Mouse (Mus musculus) neural tube, embryonic 11.5 days (tissue): ENCODE measurements around the gene Sh3glb1. TPM values are rescaled to one million over a fixed set of nuclear protein-coding genes. Genes with fewer than 3 reads are reported as not detected.
A peak's percentile ranks its signal among the peaks of the same experiment; 100 is the strongest.
"Not testable (repeated sequence)": the region's sequence is repeated elsewhere in the genome, so short reads cannot be mapped to it uniquely, and the experiment has no call there.

Experiments
- ATAC-seq: fragments of 200-750 bp; cut with Nextera tagmentation; 2 replicates; pipeline ENCODE4 v1.8.0; 2017; ENCODE audit warnings: moderate number of reproducible peaks, mild to moderate bottlenecking, moderate TSS enrichment, moderate library complexity; ENCODE audit not compliant: insufficient read depth, low FRiP score, low TSS enrichment
- DNase-seq: peaks from one replicate; pipeline ENCODE4 v3.0.0-alpha.2; 2015; ENCODE audit warnings: low spot score
- H3K27ac ChIP-seq: fragments of 300-500 bp; sonication (generic); 2 replicates; pipeline ENCODE4 v1.5.1; 2014; ENCODE audit warnings: low read depth, mild to moderate bottlenecking, low read length
- H3K27me3 ChIP-seq: fragments of 300-500 bp; sonication (generic); 2 replicates; pipeline ENCODE4 v1.6.1; 2014; ENCODE audit warnings: mild to moderate bottlenecking, low read length, mixed read lengths; ENCODE audit not compliant: control insufficient read depth, insufficient read depth
- H3K36me3 ChIP-seq: fragments of 300-500 bp; sonication (generic); 2 replicates; pipeline ENCODE4 v1.6.1; 2014; ENCODE audit warnings: mild to moderate bottlenecking, low read length, moderate library complexity, mixed read lengths; ENCODE audit not compliant: control insufficient read depth, insufficient read depth
- H3K4me1 ChIP-seq: fragments of 300-500 bp; sonication (generic); 2 replicates; pipeline ENCODE4 v1.6.1; 2014; ENCODE audit warnings: low read length, mixed read lengths; ENCODE audit not compliant: control insufficient read depth, insufficient read depth
- H3K4me2 ChIP-seq: fragments of 300-500 bp; sonication (generic); 2 replicates; pipeline ENCODE4 v1.6.1; 2014; ENCODE audit warnings: low read depth, mild to moderate bottlenecking, moderate library complexity
- H3K4me3 ChIP-seq: fragments of 300-500 bp; sonication (generic); 2 replicates; pipeline ENCODE4 v1.5.1; 2014; ENCODE audit warnings: low read depth, low read length
- H3K9ac ChIP-seq: fragments of 300-500 bp; sonication (generic); 2 replicates; pipeline ENCODE4 v1.6.1; 2014; ENCODE audit warnings: mild to moderate bottlenecking, low read length
- H3K9me3 ChIP-seq: fragments of 300-500 bp; sonication (generic); 2 replicates; pipeline ENCODE4 v1.6.1; 2016; ENCODE audit warnings: low read length; ENCODE audit not compliant: control insufficient read depth
- WGBS: fragments of 180-500 bp; shearing (Covaris S2); extraction: QIAGEN DNeasy Blood & Tissue Kit; methylation state at CpG from one replicate; pipeline ENCODE4 v1.1.7; 2014; 5-methylcytosine and 5-hydroxymethylcytosine counted together
- polyA plus RNA-seq: library from polyadenylated mRNA; unstranded; fragments of >200 nt; fragmentation: Nextera tagmentation; extraction: Ambion mirVana; gene quantifications from 2 replicates; pipeline ENCODE4 v1.2.1, GENCODE M21; 2014

The Sh3glb1 gene
- polyA plus RNA-seq: 117 and 123 TPM in 2 replicates

- ATAC-seq (peak; percentile 89), DNase-seq (peak; percentile 94)
- Histone ChIP-seq H3K27me3 (no peaks in the 10 kb centered on the region), H3K4me2 (peak within 1 kb of the TSS; percentile 80), H3K9ac (peak within 1 kb of the TSS; percentile 83), H3K9me3 (no peaks in the 10 kb centered on the region), H3K4me3 (peak within 1 kb of the TSS; percentile 83), H3K4me1 (peaks cover 17% of the 10 kb centered on the region), H3K27ac (peak within 1 kb of the TSS; percentile 95), H3K36me3 (no peaks in the 10 kb centered on the region)
- WGBS: 0% methylated on average over 44 of the region's 98 CpGs
Measured at GRCm38 (mm10) chr3:144719901-144720747, at the start of gene Sh3glb1. Sh3glb1 (minus strand) TSS chr3:144720335.

DNA sequence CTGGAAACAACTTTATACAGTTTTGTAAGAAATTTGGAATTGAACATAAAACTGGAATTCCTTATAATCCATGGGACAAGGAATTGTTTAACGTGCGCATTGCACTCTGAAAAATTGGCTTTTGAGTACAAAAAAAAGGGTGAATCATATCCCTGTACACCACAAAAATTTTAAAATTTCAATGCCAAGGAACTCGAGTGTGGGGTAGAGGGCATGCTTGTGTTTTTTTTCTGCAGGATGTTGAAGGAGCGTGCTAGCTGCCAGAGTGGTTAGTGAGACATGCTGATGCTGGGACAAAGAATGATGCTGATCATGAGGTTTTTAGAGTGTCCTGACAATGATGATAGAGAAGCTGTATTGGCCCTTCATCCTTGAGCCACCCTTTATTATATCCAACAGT, 45.0 kb upstream of the Sh3glb1 start:
- no peak for ATAC-seq
- Histone ChIP-seq H3K36me3 (no peaks in the 10 kb centered on the region), H3K4me3 (no peak overlapping the region), H3K4me1 (no peaks in the 10 kb centered on the region), H3K27me3 (no peaks in the 10 kb centered on the region), H3K4me2 (no peak overlapping the region), H3K9me3 (no peaks in the 10 kb centered on the region), H3K9ac (no peak overlapping the region), H3K27ac (no peak overlapping the region)
- 87% methylated on average over 4 of the region's 4 CpGs for WGBS
- DNase-seq: no peak

- Histone ChIP-seq H3K9me3 (no peaks in the 10 kb centered on the region), H3K36me3 (no peaks in the 10 kb centered on the region), H3K4me1 (no peaks in the 10 kb centered on the region), H3K27ac (no peak overlapping the region), H3K4me2 (no peak overlapping the region), H3K4me3 (no peak overlapping the region), H3K27me3 (no peaks in the 10 kb centered on the region), H3K9ac (no peak overlapping the region)
- WGBS: 15% methylated on average over 6 of the region's 6 CpGs
- no peak; the same call in 1 of the 2 replicates for ATAC-seq
- no peak for DNase-seq
Measured at GRCm38 (mm10) chr3:144761454-144761853, 41.3 kb upstream of the Sh3glb1 start.

DNA sequence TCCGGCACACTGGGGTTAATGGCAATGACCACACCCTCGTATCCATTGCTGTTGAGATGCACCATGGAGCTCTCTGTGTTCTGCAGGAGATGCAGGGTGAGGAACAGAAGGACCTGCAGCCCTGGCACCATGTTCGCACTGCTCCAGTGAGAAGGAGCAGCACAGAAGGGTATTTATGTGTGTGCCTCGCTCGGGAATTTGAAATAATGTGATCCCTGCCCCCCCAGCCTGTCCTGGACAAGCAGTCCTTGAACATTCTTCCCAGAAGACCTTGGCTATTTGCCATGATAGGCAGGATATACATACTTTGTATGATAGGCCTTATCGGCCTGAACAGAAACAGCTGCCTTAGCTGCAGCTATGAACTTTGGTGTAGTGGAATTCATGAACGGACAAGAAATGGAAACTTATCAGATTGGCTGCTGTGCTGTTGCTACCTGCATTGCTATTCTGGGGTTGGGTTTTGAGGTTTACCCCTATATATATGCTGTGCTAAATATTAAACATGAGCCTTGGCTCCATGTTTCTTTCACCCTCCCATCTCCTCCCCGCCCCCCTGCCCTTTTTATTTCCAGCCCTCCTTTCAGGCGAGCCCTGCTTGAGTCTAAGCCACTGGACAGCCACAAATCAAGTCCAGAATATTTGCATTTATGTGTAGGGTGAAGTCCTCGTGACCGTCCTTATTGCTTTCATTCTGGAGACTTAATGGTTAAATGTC, 40.6 kb upstream of the Sh3glb1 start, which contains the start of gene Clca3a1:
Clca3a1 (minus strand) TSS at position 386 of the 718 bp plus-strand sequence.
- DNase-seq (no peak), ATAC-seq (no peak; the same call in 1 of the 2 replicates)
- Histone ChIP-seq H3K9me3 (no peaks in the 10 kb centered on the region), H3K4me3 (no peak within 1 kb of the TSS), H3K27me3 (no peaks in the 10 kb centered on the region), H3K9ac (no peak within 1 kb of the TSS), H3K36me3 (no peaks in the 10 kb centered on the region), H3K4me2 (no peak within 1 kb of the TSS), H3K4me1 (no peaks in the 10 kb centered on the region), H3K27ac (no peak within 1 kb of the TSS)
- 70% methylated on average over 10 of the region's 11 CpGs for WGBS

DNA sequence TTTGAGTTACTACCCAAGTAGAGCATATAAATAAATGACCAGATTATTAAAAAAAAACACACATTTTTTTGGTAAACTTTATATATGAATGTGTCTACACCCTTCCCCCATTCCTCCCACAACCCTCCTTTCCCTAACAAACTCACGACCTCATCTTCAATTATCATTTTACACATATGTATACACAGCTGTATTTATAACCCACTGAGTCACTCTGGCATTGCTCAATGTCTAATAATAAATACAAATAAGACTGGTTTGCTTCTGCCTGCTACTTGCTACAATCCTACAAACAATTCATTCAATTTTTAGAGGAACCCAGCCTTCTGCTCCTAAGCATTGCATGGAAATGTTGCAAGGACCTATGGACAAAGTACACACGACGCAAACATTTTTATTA, 39.6 kb upstream of the Sh3glb1 start:
- H3K9me3 ChIP-seq: no peaks in the 10 kb centered on the region
- no peak overlapping the region for H3K27ac ChIP-seq
- H3K4me2 ChIP-seq: no peak overlapping the region
- no peaks in the 10 kb centered on the region for H3K36me3 ChIP-seq
- no peaks in the 10 kb centered on the region for H3K27me3 ChIP-seq
- no peaks in the 10 kb centered on the region for H3K4me1 ChIP-seq
- ATAC-seq (no peak), DNase-seq (no peak)
- WGBS: 90% methylated on average over 3 of the region's 3 CpGs
- no peak overlapping the region for H3K9ac ChIP-seq
- no peak overlapping the region for H3K4me3 ChIP-seq

- not testable (repeated sequence) for H3K4me2 ChIP-seq, H3K9ac ChIP-seq, H3K9me3 ChIP-seq, H3K27me3 ChIP-seq, ATAC-seq, H3K36me3 ChIP-seq, H3K4me3 ChIP-seq, H3K27ac ChIP-seq, H3K4me1 ChIP-seq, DNase-seq
- 81% methylated on average over 8 of the region's 8 CpGs for WGBS
Measured at GRCm38 (mm10) chr3:144756103-144756502, 36.0 kb upstream of the Sh3glb1 start.

DNA sequence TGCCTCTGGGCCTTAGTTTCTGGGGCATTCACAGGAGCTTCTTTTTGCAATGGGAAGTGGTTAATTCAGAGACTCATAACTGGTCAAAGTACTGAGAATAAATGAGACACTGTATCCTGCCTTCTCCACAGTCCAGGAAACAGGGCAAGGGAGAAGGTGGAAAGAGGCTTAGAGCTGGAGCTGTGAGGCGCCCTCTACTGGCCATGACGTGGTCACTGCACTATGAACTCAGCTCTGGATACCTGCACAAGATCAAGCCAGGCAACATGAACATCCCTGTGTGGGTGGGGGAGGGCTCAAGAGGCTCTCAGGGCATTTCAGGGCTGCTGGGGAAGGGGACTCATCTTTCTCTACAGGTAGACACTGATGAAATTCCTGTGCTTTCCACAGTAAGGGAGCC, 33.0 kb upstream of the Sh3glb1 start:
- ATAC-seq: 0 out of 2 replicates have a peak, but pooled peaks have one; percentile 45
- no peak overlapping the region for H3K9ac ChIP-seq
- peak; percentile 17 for DNase-seq
- no peaks in the 10 kb centered on the region for H3K36me3 ChIP-seq
- H3K9me3 ChIP-seq: no peaks in the 10 kb centered on the region
- H3K27me3 ChIP-seq: no peaks in the 10 kb centered on the region
- H3K27ac ChIP-seq: no peak overlapping the region
- no peak overlapping the region for H3K4me3 ChIP-seq
- WGBS: 8% methylated on average over 2 of the region's 2 CpGs
- H3K4me2 ChIP-seq: no peak overlapping the region
- H3K4me1 ChIP-seq: no peaks in the 10 kb centered on the region

DNA sequence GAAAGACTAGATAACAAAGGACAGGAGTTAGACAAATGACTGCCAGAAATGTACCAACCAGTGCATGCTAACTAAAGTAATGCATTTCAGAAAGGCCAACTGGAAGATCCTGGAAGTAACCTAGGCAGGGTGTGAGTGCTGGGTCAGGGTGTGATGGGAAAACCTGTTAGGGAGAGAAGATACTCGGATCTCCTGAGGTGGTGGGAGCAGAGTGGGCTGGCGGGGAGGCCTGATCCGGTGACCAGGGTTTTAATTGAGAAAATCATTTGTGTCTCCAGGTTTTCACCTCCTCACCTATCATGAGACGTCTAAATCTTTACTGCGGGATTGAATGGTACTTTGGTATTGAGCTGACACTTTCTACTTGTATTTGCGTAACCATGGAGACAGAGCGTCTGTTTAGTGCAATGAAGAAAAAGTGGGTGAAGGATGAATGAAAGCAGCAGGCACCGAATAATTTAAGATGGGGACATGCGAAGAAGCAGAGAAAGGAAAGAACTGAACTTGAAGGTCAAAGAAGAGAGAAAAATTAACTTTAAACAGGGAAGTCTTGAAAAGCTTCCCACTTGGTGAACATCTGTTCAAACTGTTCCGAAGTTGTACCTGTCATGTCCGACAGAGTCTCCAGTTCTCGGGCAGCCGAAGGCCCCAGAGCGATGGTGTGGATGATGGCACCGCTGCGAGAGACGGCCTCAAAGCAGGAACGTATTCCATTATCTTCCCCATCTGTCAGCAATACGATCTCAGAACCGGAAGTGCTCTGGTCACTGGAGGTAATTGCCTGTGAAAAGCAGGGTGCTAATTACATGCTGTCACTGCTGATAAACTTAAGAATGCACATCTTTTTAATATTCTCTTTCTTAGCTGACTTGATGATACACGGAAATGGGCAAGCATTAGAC, 29.2 kb upstream of the Sh3glb1 start:
- ATAC-seq: peak; percentile 36

More for the DNA sequence above, 29.2 kb upstream of the Sh3glb1 start:
- not testable (repeated sequence) for H3K4me3 ChIP-seq, H3K4me2 ChIP-seq, H3K9me3 ChIP-seq, H3K4me1 ChIP-seq, H3K9ac ChIP-seq, H3K27ac ChIP-seq, DNase-seq, H3K27me3 ChIP-seq, H3K36me3 ChIP-seq
- WGBS: 64% methylated on average over 18 of the region's 21 CpGs
